Mouse (Mus musculus): Measurements from ENCODE around the gene Ssb. TPM values are rescaled to one million over a fixed set of nuclear protein-coding genes. Genes with fewer than 3 reads are reported as not detected.

Gene Ssb
- polyA plus RNA-seq, 1 experiment from 2014 or later, result 354 TPM

- ATAC-seq (replicated peaks; ENCODE audit: low FRiP score, low read depth) (no peak), DNase-seq (ENCODE audit: low spot score) (peak; percentile 18)
- TF ChIP-seq CTCF (IDR thresholded peaks at IDR 0.05; ENCODE audit: low read depth), result peak; percentile 36; the same call in 1 of the 2 replicates
- Histone ChIP-seq H3K4me1 (replicated peaks; ENCODE audit: insufficient read depth, low read length) (no peaks in the 10 kb centered on the region), H3K4me2 (ENCODE audit: low read length) (no peak overlapping the region), H3K27ac (no peak overlapping the region), H3K36me3 (ENCODE audit: insufficient read depth, low read length) (no peaks in the 10 kb centered on the region), H3K9me3 (replicated peaks; ENCODE audit: low read length) (no peaks in the 10 kb centered on the region), H3K9ac (ENCODE audit: low read depth, low read length) (no peak overlapping the region), H3K27me3 (ENCODE audit: insufficient read depth, low read length) (no peaks in the 10 kb centered on the region), H3K4me3 (replicated peaks; ENCODE audit: low read depth, low read length) (no peak overlapping the region)
- WGBS, result 55% methylated on average over 8 of the region's 8 CpGs
These were observed 5.0 kb upstream of the Ssb start for GRCm38 (mm10) chr2:69856392-69856791.

- ATAC-seq (replicated peaks; ENCODE audit: low FRiP score, low read depth) (no peak), DNase-seq (ENCODE audit: low spot score) (no peak)
- Histone ChIP-seq H3K36me3 (ENCODE audit: insufficient read depth, low read length) (no peaks in the 10 kb centered on the region), H3K9ac (ENCODE audit: low read depth, low read length) (no peak overlapping the region), H3K4me1 (replicated peaks; ENCODE audit: insufficient read depth, low read length) (peaks cover 5% of the 10 kb centered on the region), H3K27ac (no peak overlapping the region), H3K27me3 (ENCODE audit: insufficient read depth, low read length) (no peaks in the 10 kb centered on the region), H3K4me2 (ENCODE audit: low read length) (no peak overlapping the region), H3K4me3 (replicated peaks; ENCODE audit: low read depth, low read length) (no peak overlapping the region), H3K9me3 (replicated peaks; ENCODE audit: low read length) (no peaks in the 10 kb centered on the region)
- peak; percentile 49 for TF ChIP-seq CTCF (IDR thresholded peaks at IDR 0.05; ENCODE audit: low read depth)
- 87% methylated on average over 1 of the region's 1 CpGs for WGBS
These were observed 3.5 kb upstream of the Ssb start for GRCm38 (mm10) chr2:69857882-69858281.

- Histone ChIP-seq H3K4me3 (replicated peaks; ENCODE audit: low read depth, low read length) (peak overlapping the region; percentile 100), H3K4me2 (ENCODE audit: low read length) (peak overlapping the region; percentile 71), H3K27me3 (ENCODE audit: insufficient read depth, low read length) (no peaks in the 10 kb centered on the region), H3K27ac (peak overlapping the region; percentile 97), H3K9me3 (replicated peaks; ENCODE audit: low read length) (no peaks in the 10 kb centered on the region), H3K4me1 (replicated peaks; ENCODE audit: insufficient read depth, low read length) (peaks cover 11% of the 10 kb centered on the region), H3K9ac (ENCODE audit: low read depth, low read length) (peak overlapping the region; percentile 99; the same call in 1 of the 2 replicates), H3K36me3 (ENCODE audit: insufficient read depth, low read length) (0 out of 2 replicates have a peak, but pooled peaks cover 5% of the 10 kb centered on the region)
- TF ChIP-seq CTCF (IDR thresholded peaks at IDR 0.05; ENCODE audit: low read depth), result no peak
- ATAC-seq (replicated peaks; ENCODE audit: low FRiP score, low read depth) (0 out of 2 replicates have a peak, but pooled peaks have one; percentile 36), DNase-seq (ENCODE audit: low spot score) (no peak)
- 10% methylated on average over 13 of the region's 13 CpGs for WGBS
These were observed 350 bp upstream of the Ssb start for GRCm38 (mm10) chr2:69860972-69861452.

- Histone ChIP-seq H3K4me3 (replicated peaks; ENCODE audit: low read depth, low read length) (peak overlapping the region; percentile 100), H3K36me3 (ENCODE audit: insufficient read depth, low read length) (peaks cover 8% of the 10 kb centered on the region), H3K27ac (peak overlapping the region; percentile 97; the same call in 1 of the 2 replicates), H3K9me3 (replicated peaks; ENCODE audit: low read length) (no peaks in the 10 kb centered on the region), H3K27me3 (ENCODE audit: insufficient read depth, low read length) (no peaks in the 10 kb centered on the region), H3K9ac (ENCODE audit: low read depth, low read length) (peak overlapping the region; percentile 99), H3K4me2 (ENCODE audit: low read length) (peak overlapping the region; percentile 71), H3K4me1 (replicated peaks; ENCODE audit: insufficient read depth, low read length) (peaks cover 11% of the 10 kb centered on the region)
- WGBS, result under 1% methylated on average over 13 of the region's 13 CpGs
- TF ChIP-seq CTCF (IDR thresholded peaks at IDR 0.05; ENCODE audit: low read depth), result no peak
- DNase-seq (ENCODE audit: low spot score), result peak; percentile 32
- no peak for ATAC-seq (replicated peaks; ENCODE audit: low FRiP score, low read depth)
These were observed 825 bp downstream of the Ssb start for GRCm38 (mm10) chr2:69862117-69862657.

GRCm38 (mm10) chr2:69883990-69884391, 22.6 kb downstream of the Ssb start:
- no peak for DNase-seq (ENCODE audit: low spot score)
- Histone ChIP-seq H3K36me3 (ENCODE audit: insufficient read depth, low read length) (no peaks in the 10 kb centered on the region), H3K4me3 (replicated peaks; ENCODE audit: low read depth, low read length) (no peak overlapping the region), H3K9ac (ENCODE audit: low read depth, low read length) (no peak overlapping the region), H3K9me3 (replicated peaks; ENCODE audit: low read length) (no peaks in the 10 kb centered on the region), H3K27ac (no peak overlapping the region), H3K4me1 (replicated peaks; ENCODE audit: insufficient read depth, low read length) (0 out of 2 replicates have a peak, but pooled peaks cover 4% of the 10 kb centered on the region), H3K27me3 (ENCODE audit: insufficient read depth, low read length) (no peaks in the 10 kb centered on the region), H3K4me2 (ENCODE audit: low read length) (0 out of 2 replicates have a peak overlapping the region, but pooled peaks have one; percentile 56)
- TF ChIP-seq CTCF (IDR thresholded peaks at IDR 0.05; ENCODE audit: low read depth), result peak; percentile 54
- 69% methylated on average over 2 of the region's 2 CpGs for WGBS
- no peak for ATAC-seq (replicated peaks; ENCODE audit: low FRiP score, low read depth)

- no peaks in the 10 kb centered on the region for H3K36me3 ChIP-seq (ENCODE audit: insufficient read depth, low read length)
- H3K4me1 ChIP-seq (replicated peaks; ENCODE audit: insufficient read depth, low read length), result 0 out of 2 replicates have a peak, but pooled peaks cover 4% of the 10 kb centered on the region
- no peak overlapping the region for H3K9ac ChIP-seq (ENCODE audit: low read depth, low read length)
- no peaks in the 10 kb centered on the region for H3K27me3 ChIP-seq (ENCODE audit: insufficient read depth, low read length)
- ATAC-seq (replicated peaks; ENCODE audit: low FRiP score, low read depth) (no peak), DNase-seq (ENCODE audit: low spot score) (no peak)
- H3K9me3 ChIP-seq (replicated peaks; ENCODE audit: low read length), result no peaks in the 10 kb centered on the region
- H3K4me2 ChIP-seq (ENCODE audit: low read length), result peak overlapping the region; percentile 56
- H3K4me3 ChIP-seq (replicated peaks; ENCODE audit: low read depth, low read length), result peak overlapping the region; percentile 59
- 58% methylated on average over 6 of the region's 6 CpGs for WGBS
- H3K27ac ChIP-seq, result peak overlapping the region; percentile 70; the same call in 1 of the 2 replicates
- TF ChIP-seq CTCF (IDR thresholded peaks at IDR 0.05; ENCODE audit: low read depth), result no peak
These were observed 23.2 kb downstream of the Ssb start for GRCm38 (mm10) chr2:69884581-69884980.
